Mouse (Mus musculus): ENCODE data around the gene Angptl7. TPM values are rescaled to one million over a fixed set of nuclear protein-coding genes. Genes with fewer than 3 reads are reported as not detected.
A peak's percentile ranks its signal among the peaks of the same experiment; 100 is the strongest.

Gene Angptl7
- total RNA-seq (2021) = under 1 TPM; 0.29 to 0.30 TPM
- long read RNA-seq, experiment 1, partial matches to known transcripts = 0 of 2 reads
- long read RNA-seq, experiment 1, other reads (novel, unspliced or antisense) = 0 of 2 reads
- long read RNA-seq, experiment 2, partial matches to known transcripts = 0 of 4 reads
- long read RNA-seq, experiment 2, other reads (novel, unspliced or antisense) = 2 of 4 reads

DNA sequence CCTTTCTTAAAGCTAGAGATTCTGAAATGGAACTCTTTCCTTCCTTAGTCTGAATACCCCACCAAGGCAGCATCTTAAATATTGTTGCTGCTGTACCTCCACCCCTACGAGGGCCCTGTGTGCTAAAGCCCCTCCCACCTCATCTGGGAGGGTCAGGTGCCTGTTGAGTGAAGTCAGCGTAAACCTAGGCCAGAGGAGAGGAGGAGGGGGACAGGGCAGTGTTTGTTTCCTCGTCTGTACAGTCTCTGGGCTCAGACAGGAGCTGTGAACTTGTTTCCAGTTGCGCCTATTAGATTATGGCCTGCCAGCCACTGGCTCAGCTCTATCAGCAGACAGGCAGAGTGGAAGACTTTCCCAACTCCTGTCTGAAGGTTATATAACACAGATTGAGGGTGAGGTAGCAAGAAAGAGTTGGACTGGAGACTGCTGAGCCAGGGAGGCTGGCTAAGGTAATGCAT, at the start of gene Angptl7:
TSS of gene Angptl7 (minus strand) at position 51 of the 458 bp plus-strand sequence.
- no peak for DNase-seq (ENCODE audit: low spot score in 2 of 2)

DNA sequence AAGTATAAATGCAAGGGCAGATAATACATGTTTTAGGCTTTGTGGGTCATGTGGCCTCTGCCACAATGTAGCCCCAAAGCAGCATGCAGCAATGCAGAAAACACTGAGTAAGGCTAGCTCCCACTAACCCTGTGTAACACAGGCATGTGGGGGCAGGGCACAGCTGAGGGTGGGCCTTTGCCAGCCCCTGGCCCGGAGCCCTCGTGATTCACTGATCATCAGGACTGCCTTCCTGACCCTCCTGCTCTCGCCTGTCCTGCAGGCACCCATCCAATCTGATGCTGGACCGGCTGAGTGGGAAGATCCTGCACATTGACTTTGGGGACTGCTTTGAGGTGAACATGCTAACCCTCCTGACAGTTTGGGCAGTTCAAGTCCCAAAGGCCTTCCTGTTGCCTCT, 48.8 kb upstream of the Angptl7 start:
- DNase-seq (ENCODE audit: low spot score in 2 of 2) = no peak

DNA sequence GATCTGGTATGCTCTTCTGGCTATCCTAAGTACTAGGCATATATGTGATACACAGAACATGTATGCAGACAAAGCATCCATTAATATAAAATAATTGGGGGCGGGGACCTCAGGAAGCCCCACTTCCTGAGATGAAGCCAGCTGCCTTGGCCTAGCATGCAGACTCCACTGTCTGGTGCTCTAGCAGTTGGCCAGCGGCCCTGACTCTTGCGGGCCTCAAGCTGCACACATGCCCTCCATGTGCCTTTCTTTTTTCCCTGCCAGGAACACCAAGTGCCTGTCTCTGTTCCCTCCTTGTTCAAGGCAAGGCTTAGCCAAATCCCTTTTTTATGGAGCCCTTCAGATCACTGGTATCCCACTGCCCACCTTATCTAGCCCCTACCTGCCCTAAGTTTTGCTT, 35.6 kb upstream of the Angptl7 start:
- DNase-seq (ENCODE audit: low spot score in 2 of 2) = no peak

DNA sequence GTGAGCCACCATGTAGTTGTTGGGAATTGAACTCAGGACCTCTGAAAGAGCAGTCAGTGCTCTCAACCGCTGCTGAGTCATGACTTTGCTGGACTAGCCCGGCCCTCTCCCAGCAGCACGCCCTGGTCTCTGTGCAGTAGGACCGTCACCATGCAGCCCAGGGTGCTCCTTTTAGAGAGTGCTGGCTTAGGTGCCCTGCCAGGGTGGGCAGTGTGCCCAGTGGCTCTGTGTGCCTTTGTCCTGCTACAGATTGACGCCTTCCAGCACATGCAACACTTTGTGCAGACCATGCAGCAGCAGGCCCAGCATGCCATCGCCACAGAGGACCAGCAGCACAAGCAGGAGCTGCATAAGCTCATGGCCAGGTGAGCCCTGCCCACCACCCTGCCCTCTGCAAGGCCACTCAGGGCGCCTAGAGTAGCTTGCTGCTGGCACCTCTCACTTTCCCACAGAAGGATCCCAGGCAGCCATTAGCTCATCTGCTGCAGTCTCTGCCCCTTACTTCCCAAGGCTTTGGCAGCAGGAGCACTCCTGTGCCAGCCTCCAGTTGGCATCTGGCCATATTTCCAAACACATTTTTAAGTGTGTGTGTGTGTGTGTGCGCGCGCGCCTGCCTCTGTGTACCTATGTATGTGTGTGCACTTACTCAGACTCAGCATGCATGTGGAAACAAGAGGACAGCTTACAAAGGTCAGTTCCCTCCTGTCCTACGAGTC, 33.5 kb upstream of the Angptl7 start:
- peak; percentile 44 to 52 for DNase-seq (ENCODE audit: low spot score in 2 of 2)

DNA sequence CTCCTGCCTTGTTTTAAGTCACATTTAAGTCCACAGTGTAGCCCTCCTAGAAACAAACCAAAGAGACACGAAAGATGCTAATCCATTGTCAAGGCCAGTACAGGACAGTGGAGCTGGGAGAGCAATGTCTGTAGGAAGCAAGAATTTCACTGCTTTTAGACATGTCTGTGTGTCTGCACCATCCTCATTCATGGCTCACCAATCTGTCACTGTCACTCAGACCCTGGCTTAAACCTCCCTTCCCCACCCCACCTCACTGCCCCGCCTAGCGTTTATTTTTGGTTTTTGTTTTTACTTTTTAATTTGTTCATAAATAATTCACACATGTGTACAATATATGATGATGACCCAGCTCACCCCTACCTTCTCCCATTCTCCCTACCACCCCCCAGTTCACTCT, 32.3 kb upstream of the Angptl7 start:
- no peak for DNase-seq (ENCODE audit: low spot score in 2 of 2)

DNA sequence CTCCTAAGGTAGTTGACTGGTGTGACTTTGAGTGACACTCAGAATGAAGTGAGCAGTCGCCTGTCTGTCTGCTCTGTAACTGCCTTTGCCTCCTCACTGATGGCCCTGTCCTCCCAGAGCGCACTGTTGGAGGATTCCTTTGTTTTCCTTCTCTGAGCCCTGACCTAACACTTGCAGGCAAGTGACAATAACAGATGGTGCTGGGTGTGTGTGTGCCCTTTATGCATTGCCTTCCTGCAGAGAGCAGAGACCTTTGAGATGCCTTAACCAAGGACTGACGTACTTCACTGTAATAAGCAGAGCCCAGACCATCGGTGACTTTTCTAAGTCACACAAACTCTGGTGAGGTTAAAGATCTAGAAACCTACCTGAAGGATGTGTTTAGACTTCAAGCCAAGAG, 31.1 kb upstream of the Angptl7 start:
- no peak for DNase-seq (ENCODE audit: low spot score in 2 of 2)

DNA sequence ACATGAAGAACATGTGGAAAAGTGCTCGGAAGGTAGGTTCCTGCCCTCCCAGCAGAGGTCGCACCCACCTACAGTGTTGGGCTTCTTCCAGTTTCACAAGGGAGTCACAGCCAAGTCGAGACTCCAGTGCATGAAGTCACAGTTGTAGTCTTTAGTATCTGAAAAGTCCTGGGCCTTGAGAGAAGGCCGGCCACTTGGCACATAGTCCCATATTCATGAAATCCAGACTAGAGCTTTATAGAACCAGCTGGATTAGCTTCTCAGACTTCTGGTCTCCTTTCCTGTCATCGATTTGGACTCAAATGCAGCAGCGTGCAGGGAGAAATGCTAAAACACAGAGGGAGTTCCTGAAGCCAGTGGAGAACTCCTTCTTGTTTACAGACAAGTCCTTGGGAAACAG, 30.5 kb upstream of the Angptl7 start:
- DNase-seq (ENCODE audit: low spot score in 2 of 2) = no peak

DNA sequence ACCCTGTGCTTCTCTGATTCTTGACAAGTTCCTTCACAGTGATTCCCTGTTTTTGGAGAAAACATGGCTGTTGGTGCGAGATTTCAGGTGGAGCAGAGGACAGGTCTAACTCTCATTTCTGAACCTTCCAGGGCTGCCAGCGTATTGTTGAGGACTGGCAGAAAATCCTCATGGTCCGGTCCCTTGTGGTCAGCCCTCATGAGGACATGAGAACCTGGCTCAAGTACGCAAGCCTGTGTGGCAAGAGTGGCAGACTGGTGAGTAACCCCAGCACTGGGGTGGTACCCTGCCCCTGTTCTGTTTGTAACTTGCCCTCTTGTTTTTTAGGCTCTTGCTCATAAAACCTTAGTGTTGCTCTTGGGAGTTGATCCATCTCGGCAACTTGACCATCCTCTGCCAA, 30.1 kb upstream of the Angptl7 start:
- DNase-seq (ENCODE audit: low spot score in 2 of 2) = no peak

DNA sequence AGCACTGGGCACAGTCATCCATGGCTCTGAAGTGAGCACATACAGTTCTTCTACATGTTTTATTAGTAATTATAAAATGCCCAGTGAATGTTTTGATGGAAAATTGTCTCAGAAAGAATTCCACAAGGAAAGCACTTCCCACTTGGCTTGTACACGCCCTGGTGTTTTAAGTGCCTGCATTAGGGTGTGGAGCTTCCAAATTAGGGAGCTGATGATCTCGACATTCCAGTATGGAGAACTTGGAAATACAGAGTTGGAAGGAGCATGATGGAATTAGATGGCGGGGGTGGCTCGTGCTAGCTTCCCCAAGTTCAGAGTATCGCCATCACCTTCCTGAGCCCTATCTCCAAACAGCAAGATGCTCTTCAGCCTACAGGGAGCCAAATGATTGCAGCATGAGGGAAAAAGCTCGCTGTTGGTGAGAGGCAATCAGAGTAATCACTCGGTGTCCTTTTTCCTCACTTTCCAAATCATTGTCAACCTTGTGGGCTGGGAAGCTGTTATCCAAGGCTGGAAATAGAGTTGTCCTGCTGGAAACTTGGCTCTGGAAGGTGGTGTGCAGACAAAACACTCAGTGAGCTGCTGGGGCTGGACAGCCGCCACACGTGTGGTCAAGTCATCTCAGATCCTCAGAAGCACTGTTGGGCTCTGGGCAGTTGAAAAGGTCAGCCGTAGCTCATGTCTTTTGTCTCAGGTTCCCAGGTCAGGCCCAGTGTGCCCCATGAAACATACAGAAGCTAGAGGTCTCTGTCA, 27.1 kb upstream of the Angptl7 start:
- DNase-seq (ENCODE audit: low spot score in 2 of 2) = no peak

DNA sequence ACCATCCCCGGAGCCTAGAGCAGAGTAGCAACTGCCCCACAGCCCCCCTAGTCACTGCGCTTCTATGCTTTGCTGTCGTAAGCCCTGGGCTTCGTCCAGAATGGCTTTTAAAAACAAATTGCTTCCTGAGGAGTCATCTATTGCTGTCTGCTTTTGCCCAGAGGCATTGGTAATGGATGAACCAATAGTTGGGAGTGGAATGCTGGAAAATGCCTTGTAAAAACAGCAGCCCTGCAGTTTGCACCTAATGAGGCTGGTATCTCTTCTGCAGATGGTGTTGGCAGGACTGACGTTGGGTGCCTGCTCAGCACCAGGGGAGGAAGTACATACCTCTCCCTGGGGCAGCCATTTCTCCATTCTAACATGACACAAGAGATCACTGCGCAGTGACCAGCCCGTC, 23.3 kb upstream of the Angptl7 start:
- no peak for DNase-seq (ENCODE audit: low spot score in 2 of 2)

DNA sequence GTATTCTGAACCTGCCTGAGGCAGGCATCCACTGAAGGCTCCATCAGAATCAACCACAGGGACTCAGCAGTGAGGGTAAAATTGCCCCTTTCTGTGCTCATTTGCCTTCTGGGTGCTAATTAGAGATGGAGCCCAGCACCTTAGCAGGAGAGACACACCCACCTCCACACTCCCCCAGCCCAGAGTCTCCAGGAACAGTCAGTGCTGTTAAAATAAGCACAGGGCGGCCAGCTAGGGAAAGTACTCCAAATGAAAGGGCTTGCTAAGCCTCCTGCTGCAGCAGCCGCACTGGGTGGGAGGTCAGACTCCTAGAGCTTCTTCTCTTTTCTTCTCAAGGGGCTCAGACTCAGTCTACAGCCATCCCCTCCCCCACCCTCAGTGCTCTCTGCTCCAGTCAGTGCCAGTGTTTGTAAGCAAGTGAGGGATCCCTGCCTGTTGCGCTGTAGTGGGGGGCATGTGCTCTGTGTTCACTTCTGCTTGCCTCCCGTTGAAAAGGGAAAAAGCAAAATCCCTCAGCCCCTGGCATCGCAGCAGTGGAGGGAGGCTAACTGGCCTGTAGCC, 18.1 kb upstream of the Angptl7 start:
- no peak for DNase-seq (ENCODE audit: low spot score in 2 of 2)

DNA sequence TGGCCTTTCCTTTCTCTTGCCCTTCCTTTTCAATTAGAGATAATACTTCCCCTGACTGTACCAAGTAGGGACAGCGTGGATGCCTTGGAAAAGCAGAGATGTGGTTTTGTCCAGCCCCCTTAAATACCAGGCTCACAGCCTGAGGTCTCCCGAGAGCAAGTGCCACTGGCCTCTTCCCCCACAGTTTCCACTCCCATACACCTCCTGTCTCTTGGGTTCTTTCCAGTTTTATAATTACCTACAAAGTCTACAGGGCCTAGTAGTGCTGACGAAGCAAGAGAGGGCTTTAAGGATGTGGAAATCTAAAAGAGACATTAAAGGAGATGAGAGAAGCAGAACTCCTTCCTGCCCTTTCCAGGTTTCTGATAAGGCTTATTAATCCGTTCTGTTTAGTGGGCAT, 17.5 kb upstream of the Angptl7 start:
- no peak for DNase-seq (ENCODE audit: low spot score in 2 of 2)

DNA sequence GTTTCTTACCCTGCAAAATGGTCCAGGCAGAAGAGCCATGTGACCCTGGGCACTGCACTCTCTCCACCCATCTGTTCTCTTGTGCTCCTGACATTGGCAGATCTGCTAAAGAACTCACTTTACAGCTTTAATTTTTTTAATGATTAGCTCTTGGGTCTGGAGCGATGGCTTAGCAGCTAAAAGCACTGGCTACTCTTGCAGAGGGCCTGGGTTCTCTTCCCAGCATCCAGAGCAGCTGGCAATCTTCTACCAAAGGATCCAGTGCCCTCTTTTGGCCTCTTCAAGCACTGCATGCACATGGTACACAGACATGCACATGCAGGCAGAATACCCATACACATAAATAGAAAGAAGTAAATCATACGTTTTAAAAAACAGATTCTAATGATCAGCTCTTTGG, 15.1 kb upstream of the Angptl7 start:
- no peak for DNase-seq (ENCODE audit: low spot score in 2 of 2)

DNA sequence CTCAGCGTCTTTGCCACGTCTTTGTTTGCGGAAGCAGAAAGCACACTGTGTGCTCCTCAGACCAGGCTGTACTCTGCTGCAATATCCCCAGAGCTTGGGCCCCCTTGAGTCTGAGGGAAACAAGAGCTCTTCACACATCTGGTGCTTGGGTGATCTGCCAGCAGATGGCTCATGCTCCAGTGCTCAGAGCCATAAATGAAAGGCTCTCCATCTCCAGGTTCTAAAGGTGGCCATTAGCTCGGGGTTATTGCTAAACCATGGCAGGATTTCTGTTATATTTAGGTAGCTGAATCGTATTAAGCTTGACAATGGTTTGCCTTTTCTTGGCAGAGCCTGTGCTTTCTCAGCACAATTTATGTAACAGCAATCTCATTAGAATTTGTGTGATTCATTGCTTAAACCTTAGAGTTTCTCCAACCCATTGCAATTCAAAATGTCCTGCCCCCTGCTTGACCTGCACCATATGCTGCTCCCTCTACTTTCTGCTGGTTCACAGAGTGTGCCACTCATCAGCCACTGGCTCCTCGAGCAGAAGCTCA, 12.8 kb upstream of the Angptl7 start:
- DNase-seq (ENCODE audit: low spot score in 2 of 2) = no peak

DNA sequence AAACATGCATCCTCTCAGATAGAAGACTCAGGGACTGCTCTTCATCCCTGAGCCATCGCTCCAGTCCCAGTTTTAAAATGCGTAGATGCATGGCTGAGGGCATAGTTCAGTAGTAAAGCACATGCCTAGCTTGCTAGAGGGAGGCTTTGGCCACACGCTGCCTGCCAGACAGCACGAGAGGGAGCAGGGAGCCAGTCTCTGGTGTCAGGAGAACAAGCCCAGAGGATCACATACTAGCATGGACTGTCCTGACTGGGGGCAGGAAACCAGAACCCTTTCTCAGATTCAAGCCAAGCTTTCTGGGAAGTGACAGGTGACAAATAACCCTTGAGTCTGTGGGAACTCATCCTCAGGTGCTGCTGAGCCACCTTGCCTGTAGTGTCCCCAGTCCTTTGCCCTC, 11.1 kb upstream of the Angptl7 start:
- no peak for DNase-seq (ENCODE audit: low spot score in 2 of 2)

DNA sequence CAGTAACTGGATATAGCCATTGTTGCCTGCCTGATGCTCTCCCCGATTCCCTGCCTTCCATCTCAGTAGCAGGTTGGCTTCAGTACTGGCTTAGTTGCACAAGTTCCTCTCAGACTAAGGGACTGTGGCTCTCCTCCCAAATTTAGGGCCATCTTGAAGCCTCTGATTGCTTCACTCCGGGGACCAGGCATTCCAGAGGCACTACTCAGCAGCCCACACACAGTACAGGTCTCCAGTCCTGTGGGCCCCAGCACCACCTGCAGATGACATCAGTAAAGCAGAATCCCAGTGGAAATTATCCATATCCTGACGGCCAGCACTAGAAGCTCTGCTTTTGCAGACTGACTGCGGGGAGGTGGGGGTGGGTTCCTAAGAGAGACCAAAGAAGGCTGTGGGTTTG, 10.4 kb upstream of the Angptl7 start:
- DNase-seq (ENCODE audit: low spot score in 2 of 2) = no peak

DNA sequence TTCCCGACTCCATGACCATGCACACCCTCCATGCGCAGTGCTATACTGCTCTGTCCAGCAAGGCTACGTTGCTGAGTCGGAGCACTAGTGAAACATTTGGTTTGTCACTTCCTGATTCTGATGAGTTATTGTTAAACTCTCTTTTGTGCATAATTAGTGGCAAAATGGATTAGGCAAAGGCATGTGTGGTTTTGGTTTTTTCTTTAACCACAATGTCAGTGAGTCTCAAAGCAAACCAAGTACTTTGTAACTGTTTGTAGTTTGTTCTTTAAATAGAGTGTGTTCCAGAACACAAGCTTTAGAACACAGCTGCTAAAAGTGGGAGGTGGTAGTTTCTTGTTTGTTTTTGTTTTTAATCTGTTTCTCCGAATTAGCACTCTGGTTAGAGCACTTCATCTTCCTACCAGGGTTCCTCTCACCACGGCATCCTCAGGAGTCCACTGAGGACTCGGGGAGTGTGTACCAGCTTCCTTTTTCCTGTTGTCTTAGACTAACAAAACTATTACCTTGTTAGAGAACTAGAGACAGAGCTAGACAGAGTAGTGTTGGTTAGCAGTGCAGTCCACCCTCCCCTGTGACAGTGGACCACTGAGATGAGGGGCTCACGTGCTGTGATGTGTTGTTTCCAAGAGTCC, 9.3 kb upstream of the Angptl7 start:
- DNase-seq (ENCODE audit: low spot score in 2 of 2) = no peak

DNA sequence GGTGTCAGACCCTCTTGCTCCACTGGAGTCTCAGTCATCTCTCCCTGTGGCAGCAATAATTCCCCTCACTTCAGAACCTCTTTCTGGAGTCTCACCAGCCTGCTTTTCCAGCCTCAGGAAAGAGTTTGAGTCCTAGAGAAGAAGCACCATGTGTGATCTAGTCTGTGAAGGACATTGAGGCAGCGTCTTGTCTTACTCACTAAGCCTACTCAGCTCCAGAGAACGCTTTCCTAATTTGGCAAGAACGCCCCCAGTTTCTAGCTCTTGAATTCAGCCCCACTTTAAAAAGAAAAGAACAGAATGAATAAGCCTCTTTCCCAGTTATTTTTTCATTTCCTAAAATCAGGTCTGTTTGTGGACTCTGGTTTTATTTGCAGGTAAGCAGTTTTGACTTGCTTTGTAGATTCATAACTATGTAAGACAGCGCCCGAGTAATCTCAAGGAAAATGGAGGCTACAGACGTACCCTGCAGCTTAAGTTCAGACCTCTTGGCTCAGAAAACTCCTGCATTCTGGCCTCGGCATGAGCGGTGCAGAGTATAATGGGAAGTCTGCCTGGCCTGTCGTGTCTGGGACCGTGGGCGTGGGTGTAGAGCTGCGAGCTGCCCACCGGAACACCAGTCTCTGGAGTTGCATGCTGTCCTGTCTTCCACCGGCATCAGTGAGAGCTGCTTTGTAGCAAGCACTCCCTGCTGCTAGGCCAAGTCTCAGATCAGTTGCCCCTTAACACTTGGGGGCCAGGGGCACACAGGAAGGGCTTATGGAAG, 8.0 kb upstream of the Angptl7 start:
- DNase-seq (ENCODE audit: low spot score in 2 of 2) = no peak

DNA sequence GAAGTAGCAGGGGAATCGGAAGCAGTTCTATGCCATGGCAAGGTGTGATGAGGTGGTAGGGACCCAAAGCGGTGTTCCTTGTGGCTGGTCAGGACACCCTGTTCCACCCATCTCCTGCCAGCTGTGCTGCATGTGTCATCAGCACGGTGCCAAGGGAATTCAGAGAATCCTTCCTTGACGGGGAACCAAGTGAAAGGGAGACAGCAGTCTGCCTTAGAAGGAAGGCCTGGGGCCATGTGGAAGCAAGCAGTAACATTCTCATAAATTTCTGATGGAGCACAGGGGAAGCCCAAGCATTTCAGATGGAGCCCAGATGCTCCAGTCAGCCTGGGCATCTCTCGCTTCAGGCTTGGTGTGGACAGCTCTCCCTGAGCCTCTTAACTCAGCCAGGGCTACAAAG, 7.3 kb upstream of the Angptl7 start:
- DNase-seq (ENCODE audit: low spot score in 2 of 2) = no peak

DNA sequence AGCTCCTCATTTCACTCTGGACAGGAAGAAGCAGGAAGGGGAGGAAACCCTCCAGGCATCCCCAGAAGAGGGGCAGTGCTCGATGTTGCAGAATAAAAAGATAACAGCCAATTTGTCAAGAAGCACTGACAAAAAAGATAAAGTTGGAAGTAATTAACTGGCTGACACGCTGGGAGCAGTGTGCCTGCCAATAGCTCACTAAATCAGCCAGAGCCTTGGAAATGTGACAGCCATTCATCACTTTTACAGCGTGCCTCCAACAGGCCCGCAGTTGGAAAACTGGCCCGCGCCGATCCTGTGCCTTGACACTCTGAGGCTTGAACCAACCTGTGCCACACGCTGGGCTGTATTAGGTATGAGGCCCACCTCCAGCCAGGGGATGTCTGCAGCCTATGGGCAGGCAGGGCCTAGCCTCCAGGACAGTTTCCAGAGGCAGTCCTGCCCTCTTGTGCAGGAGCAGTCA, 4.3 kb upstream of the Angptl7 start:
- DNase-seq (ENCODE audit: low spot score in 2 of 2) = peak; percentile 60 to 87

All from layer of hippocampus, postnatal 14 days (tissue).